Mouse (Mus musculus) bone marrow, adult 2 months (tissue): ENCODE measurements around the gene Dpysl5.

Experiments used
- CTCF ChIP-seq: fragments of 200-500 bp; IDR thresholded peaks from 2 replicates; pipeline ENCODE4 v1.5.1; 2011; ENCODE audit warnings: low read length, control low read depth; ENCODE audit not compliant: control insufficient read depth, insufficient read depth
- POLR2A ChIP-seq: fragments of 200-500 bp; IDR thresholded peaks from 2 replicates; pipeline ENCODE4 v1.6.1; 2011; ENCODE audit warnings: low read depth, mild to moderate bottlenecking, control low read depth, low read length, borderline replicate concordance; ENCODE audit not compliant: control insufficient read depth

DNA sequence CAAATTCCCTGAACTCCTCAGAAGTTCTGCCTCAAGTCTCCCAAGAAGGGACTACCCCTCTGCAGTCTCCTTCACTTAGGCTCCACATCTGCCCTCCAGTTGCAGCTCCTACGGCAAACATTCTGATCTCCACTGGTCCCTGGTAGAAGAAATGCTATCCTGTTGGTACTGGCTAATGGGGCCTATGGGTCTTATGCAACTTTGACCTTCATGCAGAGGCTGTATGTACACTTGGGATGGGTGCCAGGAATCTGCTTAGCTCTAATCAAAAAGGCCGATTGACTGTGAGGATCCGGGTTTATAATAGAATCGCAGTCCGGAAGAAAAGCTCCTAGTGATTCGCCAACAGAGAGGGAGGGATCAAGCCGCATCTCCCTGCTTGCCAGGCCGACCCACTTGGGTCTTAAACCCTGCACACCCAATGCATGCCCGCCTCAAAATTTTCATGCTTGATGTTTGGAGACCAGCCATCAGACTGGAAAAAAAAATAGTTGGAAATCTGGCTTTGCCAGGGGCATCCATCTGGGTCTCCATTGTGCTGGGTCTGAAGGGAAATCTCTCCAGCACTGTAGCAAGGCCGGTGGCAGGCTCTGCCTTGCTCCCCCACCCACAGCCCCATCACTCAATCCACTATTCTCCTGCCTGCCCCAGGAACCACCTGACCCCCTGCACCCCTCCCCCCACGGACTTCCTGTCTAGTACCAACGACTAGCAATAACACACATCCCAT lies 38.4 kb downstream of the Dpysl5 start:
- TF ChIP-seq CTCF (no peak), POLR2A (no peak)
